Mouse (Mus musculus) liver, embryonic 11.5 days (tissue): ENCODE results near the gene Ssbp2. TPM values are rescaled to one million over a fixed set of nuclear protein-coding genes. Genes with fewer than 3 reads are reported as not detected.

Experiments
- ATAC-seq: fragments of 200-750 bp; cut with Nextera tagmentation; replicated peaks from 2 replicates; pipeline ENCODE4 v1.8.0; 2017; ENCODE audit warnings: moderate number of reproducible peaks, mild to moderate bottlenecking, moderate TSS enrichment, moderate library complexity; ENCODE audit not compliant: low FRiP score
- DNase-seq: peaks from one replicate; pipeline ENCODE4 v3.0.0-alpha.2; 2017; ENCODE audit warnings: low spot score
- H3K27ac ChIP-seq: fragments of 300-500 bp; sonication (generic); 2 replicates; pipeline ENCODE4 v1.5.1; 2014; ENCODE audit warnings: mild to moderate bottlenecking, low read depth, low read length, control low read depth
- H3K27me3 ChIP-seq: fragments of 300-500 bp; sonication (generic); replicated peaks from 2 replicates; pipeline ENCODE4 v1.6.1; 2014; ENCODE audit warnings: low read length, mixed read lengths; ENCODE audit not compliant: control insufficient read depth, insufficient read depth
- H3K36me3 ChIP-seq: fragments of 300-500 bp; sonication (generic); 2 replicates; pipeline ENCODE4 v1.6.1; 2014; ENCODE audit warnings: mild to moderate bottlenecking, low read length, moderate library complexity, mixed read lengths; ENCODE audit not compliant: control insufficient read depth, insufficient read depth
- H3K4me1 ChIP-seq: fragments of 300-500 bp; sonication (generic); replicated peaks from 2 replicates; pipeline ENCODE4 v1.6.1; 2014; ENCODE audit warnings: low read length, mixed read lengths; ENCODE audit not compliant: control insufficient read depth, insufficient read depth
- H3K4me2 ChIP-seq: fragments of 300-500 bp; sonication (generic); 2 replicates; pipeline ENCODE4 v1.6.1; 2014; ENCODE audit warnings: mild to moderate bottlenecking, control low read depth, moderate library complexity
- H3K4me3 ChIP-seq: fragments of 300-500 bp; sonication (generic); 2 replicates; pipeline ENCODE4 v1.5.1; 2014; ENCODE audit warnings: low read depth, low read length, control low read depth
- H3K9ac ChIP-seq: fragments of 300-500 bp; sonication (generic); 2 replicates; pipeline ENCODE4 v1.6.1; 2014; ENCODE audit warnings: low read depth, low read length, control low read depth
- H3K9me3 ChIP-seq: fragments of 300-500 bp; sonication (generic); 2 replicates; pipeline ENCODE4 v1.6.1; 2016; ENCODE audit warnings: low read length, inconsistent platforms, mixed read lengths; ENCODE audit not compliant: control insufficient read depth
- WGBS: fragments of 180-500 bp; shearing (Covaris S2); extraction: QIAGEN DNeasy Blood & Tissue Kit; methylation state at CpG from one replicate; pipeline ENCODE4 v1.1.7; 2014; 5-methylcytosine and 5-hydroxymethylcytosine counted together
- polyA plus RNA-seq: library from polyadenylated mRNA; unstranded; fragments of >200 nt; fragmentation: Nextera tagmentation; extraction: Ambion mirVana; gene quantifications from 2 replicates; pipeline ENCODE4 v1.2.1, GENCODE M21; 2014

Ssbp2 gene
- polyA plus RNA-seq, 1 experiment from 2014 or later = 110 TPM

DNA sequence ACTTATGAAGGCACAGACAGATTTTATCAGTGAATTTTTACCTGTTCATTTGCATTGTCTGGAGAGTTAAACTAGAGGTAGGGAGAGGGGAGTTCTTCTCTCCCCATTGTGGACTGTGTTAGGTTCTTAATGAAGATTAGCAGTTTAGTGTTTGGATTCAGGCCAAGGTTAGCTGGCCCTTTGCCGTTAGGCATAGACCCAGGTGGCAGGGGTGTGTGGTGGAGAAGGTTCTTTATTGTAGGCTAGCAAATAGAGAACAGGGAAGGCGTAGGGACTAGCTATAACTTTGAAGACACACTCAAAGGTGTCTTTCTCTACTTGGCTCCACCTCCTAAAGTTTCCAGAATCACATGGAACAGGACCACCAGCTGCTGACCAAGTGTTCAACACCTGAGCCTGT, 11.5 kb downstream of the Ssbp2 start:
- H3K27me3 ChIP-seq = no peaks in the 10 kb centered on the region

GRCm38 (mm10) chr13:91471980-91472379, 11.9 kb downstream of the Ssbp2 start:
- Histone ChIP-seq H3K4me3 (no peak overlapping the region), H3K27ac (no peak overlapping the region)
- WGBS = 86% methylated on average over 2 of the region's 2 CpGs

More for the DNA sequence above, 11.5 kb downstream of the Ssbp2 start:
- Histone ChIP-seq H3K4me2 (no peak overlapping the region), H3K4me3 (no peak overlapping the region), H3K27ac (no peak overlapping the region), H3K9ac (no peak overlapping the region), H3K4me1 (peaks cover 30% of the 10 kb centered on the region), H3K9me3 (no peaks in the 10 kb centered on the region), H3K36me3 (0 out of 2 replicates have a peak, but pooled peaks cover 1% of the 10 kb centered on the region)
- DNase-seq (no peak), ATAC-seq (no peak)
- WGBS = 82% methylated on average over 2 of the region's 2 CpGs

GRCm38 (mm10) chr13:91473527-91473926, 13.4 kb downstream of the Ssbp2 start:
- peaks cover 35% of the 10 kb centered on the region for H3K4me1 ChIP-seq
- 0 out of 2 replicates have a peak, but pooled peaks cover 3% of the 10 kb centered on the region for H3K36me3 ChIP-seq
- H3K4me3 ChIP-seq = no peak overlapping the region
- peak overlapping the region; percentile 58 for H3K27ac ChIP-seq
- H3K4me2 ChIP-seq = peak overlapping the region; percentile 31
- 58% methylated on average over 6 of the region's 6 CpGs for WGBS
- DNase-seq (no peak), ATAC-seq (peak; percentile 70)
- no peaks in the 10 kb centered on the region for H3K27me3 ChIP-seq
- no peak overlapping the region for H3K9ac ChIP-seq
- no peaks in the 10 kb centered on the region for H3K9me3 ChIP-seq

More at GRCm38 (mm10) chr13:91471980-91472379, 11.9 kb downstream of the Ssbp2 start:
- no peaks in the 10 kb centered on the region for H3K9me3 ChIP-seq
- H3K27me3 ChIP-seq = no peaks in the 10 kb centered on the region
- ATAC-seq (no peak), DNase-seq (no peak)
- peaks cover 31% of the 10 kb centered on the region for H3K4me1 ChIP-seq
- H3K36me3 ChIP-seq = 0 out of 2 replicates have a peak, but pooled peaks cover 3% of the 10 kb centered on the region
- H3K9ac ChIP-seq = no peak overlapping the region
- H3K4me2 ChIP-seq = no peak overlapping the region

GRCm38 (mm10) chr13:91474027-91474426, 13.9 kb downstream of the Ssbp2 start:
- no peaks in the 10 kb centered on the region for H3K27me3 ChIP-seq
- H3K27ac ChIP-seq = no peak overlapping the region
- ATAC-seq (peak; percentile 96), DNase-seq (no peak)
- H3K36me3 ChIP-seq = 0 out of 2 replicates have a peak, but pooled peaks cover 3% of the 10 kb centered on the region
- H3K4me2 ChIP-seq = peak overlapping the region; percentile 33
- 18% methylated on average over 1 of the region's 1 CpGs for WGBS
- no peaks in the 10 kb centered on the region for H3K9me3 ChIP-seq
- H3K4me3 ChIP-seq = no peak overlapping the region
- peaks cover 34% of the 10 kb centered on the region for H3K4me1 ChIP-seq
- H3K9ac ChIP-seq = no peak overlapping the region

DNA sequence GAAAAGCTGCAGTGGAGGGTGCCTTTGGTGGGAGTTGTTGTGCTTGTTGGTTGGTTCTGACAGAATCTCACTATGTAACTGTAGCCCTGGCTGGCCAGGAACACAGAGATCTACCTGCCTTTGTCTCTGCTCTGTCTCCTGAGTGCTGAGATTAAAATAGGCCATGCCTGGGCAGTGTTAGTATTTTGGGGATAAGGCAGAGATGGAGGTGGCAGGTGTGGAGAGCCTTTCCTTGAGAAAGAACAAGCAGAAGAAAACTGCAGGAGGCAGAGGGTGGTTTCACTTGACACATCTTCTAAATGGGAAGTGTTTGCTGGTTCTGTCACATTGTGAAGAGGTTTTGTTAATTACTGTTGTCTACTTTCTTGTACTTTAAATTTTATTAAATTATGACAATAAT, 15.8 kb downstream of the Ssbp2 start:
- H3K36me3 ChIP-seq = 0 out of 2 replicates have a peak, but pooled peaks cover 3% of the 10 kb centered on the region

GRCm38 (mm10) chr13:91476596-91477100, 16.6 kb downstream of the Ssbp2 start:
- no peak overlapping the region for H3K4me2 ChIP-seq
- no peak overlapping the region for H3K9ac ChIP-seq
- no peaks in the 10 kb centered on the region for H3K9me3 ChIP-seq
- peaks cover 30% of the 10 kb centered on the region for H3K4me1 ChIP-seq
- H3K27me3 ChIP-seq = no peaks in the 10 kb centered on the region
- DNase-seq (no peak), ATAC-seq (no peak)
- H3K36me3 ChIP-seq = 0 out of 2 replicates have a peak, but pooled peaks cover 3% of the 10 kb centered on the region
- 85% methylated on average over 1 of the region's 1 CpGs for WGBS
- no peak overlapping the region for H3K4me3 ChIP-seq
- no peak overlapping the region for H3K27ac ChIP-seq

More for the DNA sequence above, 15.8 kb downstream of the Ssbp2 start:
- H3K27me3 ChIP-seq = no peaks in the 10 kb centered on the region
- no peak for ATAC-seq
- no peak overlapping the region for H3K4me3 ChIP-seq
- no peak overlapping the region for H3K4me2 ChIP-seq
- peaks cover 34% of the 10 kb centered on the region for H3K4me1 ChIP-seq
- no peak for DNase-seq
- H3K9me3 ChIP-seq = no peaks in the 10 kb centered on the region
- H3K9ac ChIP-seq = no peak overlapping the region
- H3K27ac ChIP-seq = no peak overlapping the region

- peaks cover 21% of the 10 kb centered on the region for H3K4me1 ChIP-seq
Measured at GRCm38 (mm10) chr13:91478011-91478410, 17.9 kb downstream of the Ssbp2 start.

GRCm38 (mm10) chr13:91484303-91484702, 24.2 kb downstream of the Ssbp2 start:
- ATAC-seq (no peak), DNase-seq (no peak)
- Histone ChIP-seq H3K9ac (no peak overlapping the region), H3K27me3 (no peaks in the 10 kb centered on the region), H3K9me3 (no peaks in the 10 kb centered on the region), H3K4me2 (peak overlapping the region; percentile 54), H3K4me3 (no peak overlapping the region), H3K36me3 (no peaks in the 10 kb centered on the region), H3K4me1 (peaks cover 4% of the 10 kb centered on the region; the same call in 1 of the 2 replicates), H3K27ac (no peak overlapping the region)
- WGBS = 39% methylated on average over 1 of the region's 1 CpGs

More at GRCm38 (mm10) chr13:91478011-91478410, 17.9 kb downstream of the Ssbp2 start:
- WGBS = 61% methylated on average over 4 of the region's 4 CpGs
- H3K4me3 ChIP-seq = no peak overlapping the region
- H3K27me3 ChIP-seq = no peaks in the 10 kb centered on the region
- H3K4me2 ChIP-seq = no peak overlapping the region
- H3K27ac ChIP-seq = no peak overlapping the region
- DNase-seq (no peak), ATAC-seq (no peak)
- H3K9me3 ChIP-seq = no peaks in the 10 kb centered on the region
- H3K9ac ChIP-seq = no peak overlapping the region
- 0 out of 2 replicates have a peak, but pooled peaks cover 3% of the 10 kb centered on the region for H3K36me3 ChIP-seq

- no peaks in the 10 kb centered on the region; the same call in 1 of the 2 replicates for H3K4me1 ChIP-seq
- H3K36me3 ChIP-seq = no peaks in the 10 kb centered on the region; the same call in 1 of the 2 replicates
- DNase-seq (no peak), ATAC-seq (no peak)
- no peak overlapping the region for H3K4me3 ChIP-seq
- no peak overlapping the region for H3K27ac ChIP-seq
- H3K27me3 ChIP-seq = no peaks in the 10 kb centered on the region
- 86% methylated on average over 4 of the region's 4 CpGs for WGBS
- H3K4me2 ChIP-seq = no peak overlapping the region
- H3K9me3 ChIP-seq = no peaks in the 10 kb centered on the region
- no peak overlapping the region for H3K9ac ChIP-seq
Measured at GRCm38 (mm10) chr13:91492133-91492532, 32.0 kb downstream of the Ssbp2 start.
